Mouse (Mus musculus) effector memory CD4-positive, alpha-beta T cell, adult 7 months (primary cell): ENCODE measurements around the gene Hadha. TPM values are rescaled to one million over a fixed set of nuclear protein-coding genes. Genes with fewer than 3 reads are reported as not detected.

Experiments
- polyA plus RNA-seq: library from polyadenylated mRNA; unstranded; fragments of 100-300 nt; shearing (Covaris generic); gene quantifications from one replicate; pipeline ENCODE4 v1.2.1, GENCODE M21; 2017

Gene Hadha
- polyA plus RNA-seq: 63.7 TPM

DNA sequence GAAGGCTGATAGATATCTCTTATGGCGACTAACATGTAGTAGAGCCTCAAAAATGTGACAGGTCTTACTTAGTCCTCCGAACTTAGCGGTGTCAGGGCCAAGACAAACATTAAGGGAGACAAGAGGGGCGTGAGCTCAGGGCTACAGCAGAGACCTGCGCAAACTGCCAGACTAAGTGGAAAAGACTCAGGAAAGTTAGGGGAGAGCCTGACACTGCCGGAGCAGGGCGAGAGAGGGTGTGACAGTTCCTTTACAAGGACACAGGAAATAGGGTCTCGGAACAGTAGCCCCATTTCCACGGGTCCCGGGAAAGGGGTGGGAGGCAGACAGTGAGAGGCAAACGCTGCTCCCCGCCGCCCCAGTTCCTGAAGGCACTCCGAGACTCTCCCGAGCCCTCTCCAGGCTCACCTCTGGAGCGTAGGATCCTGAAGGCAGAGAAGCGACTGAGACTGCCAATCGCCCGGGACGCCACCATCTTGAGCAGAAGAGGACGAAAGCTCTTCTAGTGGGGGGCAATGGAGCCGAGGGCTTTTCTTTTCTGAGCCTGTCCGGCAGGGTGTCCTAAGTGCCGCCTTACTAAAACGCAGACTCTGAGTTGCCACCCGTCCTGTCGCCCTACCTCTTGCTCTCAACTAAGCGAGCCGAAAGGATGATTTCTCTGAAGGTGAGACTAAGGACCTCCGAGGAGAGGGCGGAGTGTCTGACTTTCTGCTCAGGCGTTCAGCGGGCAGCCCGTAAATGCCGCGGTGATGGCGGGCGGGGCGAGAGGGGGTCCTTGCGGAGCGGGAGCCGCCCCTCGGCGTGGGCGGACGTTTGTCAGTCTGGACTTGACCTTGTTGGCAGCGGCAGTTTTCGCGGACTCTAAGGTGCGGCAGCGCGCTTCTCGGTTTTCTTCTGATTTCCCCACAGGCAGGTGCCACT lies at the start of gene Hadha, which contains the start of gene Hadhb:
Gene Hadha (minus strand): TSS at position 689 of the 921 bp plus-strand sequence.
Gene Hadhb (plus strand): TSS at position 775 of the 921 bp plus-strand sequence.

GRCm38 (mm10) chr5:30105668-30106300 lies 49.2 kb downstream of the Hadha start, which contains the start of gene 3110082J24Rik:
Gene 3110082J24Rik, minus strand, starts transcription at chr5:30106086.

DNA sequence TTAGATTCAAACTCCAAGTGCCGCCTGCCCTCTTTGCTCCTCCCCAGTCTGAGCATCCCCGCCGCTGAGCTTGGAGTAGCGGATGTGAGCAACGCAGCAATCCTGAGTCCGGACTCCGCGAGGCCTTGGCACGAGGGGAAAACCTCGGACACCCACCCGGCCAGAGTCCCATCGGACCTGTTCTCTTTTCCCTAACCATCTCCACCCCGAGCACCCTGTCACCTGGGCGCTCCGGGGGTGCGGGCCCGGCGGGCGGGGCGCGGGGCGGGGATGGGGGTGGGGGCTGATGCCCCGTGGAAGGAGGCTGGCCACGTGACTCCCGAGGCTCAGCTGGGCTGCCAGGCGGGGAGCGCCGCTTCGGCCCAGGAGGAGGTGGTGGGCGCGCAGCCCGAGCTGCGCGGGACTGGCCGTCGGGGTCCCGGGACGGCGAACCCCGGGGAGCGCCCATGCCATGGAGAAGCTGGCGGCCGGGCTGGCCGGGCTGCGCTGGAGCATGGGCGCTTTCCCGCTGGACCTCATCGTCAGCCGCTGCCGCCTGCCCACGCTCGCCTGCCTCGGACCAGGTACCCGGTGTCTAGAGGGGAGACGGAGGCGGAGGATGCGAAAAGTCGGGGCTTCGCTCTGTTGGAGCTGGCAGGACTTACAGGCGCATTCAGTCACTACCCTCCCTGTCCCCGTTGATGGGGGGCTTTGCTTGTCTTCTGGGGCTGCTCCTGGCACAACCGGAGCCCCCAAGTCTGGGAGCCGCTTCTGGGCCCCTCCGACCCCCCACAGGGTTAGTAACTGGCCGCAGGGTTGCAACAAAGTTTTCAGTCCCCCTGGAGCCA lies 49.9 kb downstream of the Hadha start, which contains the start of gene Garem2:
Gene Garem2 (plus strand): TSS at position 321 of the 827 bp plus-strand sequence.

GRCm38 (mm10) chr5:30072825-30073821 lies 81.8 kb downstream of the Hadha start, which contains the start of gene Tyms:
Gene Tyms, minus strand, starts transcription at chr5:30073617.

Other genes starting within 250 kb of the Hadha start
- gene Il6, start 142.0 kb downstream of the Hadha start, polyA plus RNA-seq: 0.59 TPM
- 12.6 TPM for gene Tyms, start 81.5 kb downstream of the Hadha start, polyA plus RNA-seq
- 0.26 TPM for gene Garem2, start 50.0 kb downstream of the Hadha start, polyA plus RNA-seq
- not detected for gene 3110082J24Rik, start 49.1 kb downstream of the Hadha start, polyA plus RNA-seq
- gene Hadhb, start 86 bp upstream of the Hadha start, polyA plus RNA-seq: 208 TPM
- gene Adgrf3, start 50.6 kb upstream of the Hadha start, polyA plus RNA-seq: not detected
- gene Selenoi, start 77.4 kb upstream of the Hadha start, polyA plus RNA-seq: 21.2 TPM
- 3.0 TPM for gene Drc1, start 126.2 kb upstream of the Hadha start, polyA plus RNA-seq